Mouse (Mus musculus): ENCODE measurements around the gene Rgn.

DNA sequence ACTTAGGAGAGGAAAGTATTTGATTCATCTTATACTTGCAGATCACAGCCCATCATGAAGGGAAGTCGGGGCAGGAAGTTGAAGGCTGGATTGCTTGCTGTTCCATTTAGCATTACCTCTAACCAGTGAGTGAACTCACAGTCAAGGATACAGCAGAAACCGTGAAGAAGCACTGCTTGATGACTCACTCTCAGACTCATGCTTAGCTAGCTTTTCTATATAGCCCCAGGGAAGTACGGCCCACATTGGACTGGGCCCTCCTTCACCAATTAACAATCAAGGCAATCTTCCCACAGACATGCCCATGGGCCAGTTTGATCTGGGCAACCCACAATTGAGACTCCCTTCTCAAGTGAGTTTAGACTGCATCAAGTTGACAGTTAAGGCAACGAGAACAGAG lies 14.4 kb downstream of the Rgn start:
- TF ChIP-seq CTCF (conservative IDR thresholded peaks at IDR 0.05; ENCODE audit: insufficient read depth, insufficient read length, low read depth, low read length) (no peak), POLR2A (IDR thresholded peaks at IDR 0.05; ENCODE audit: low read depth, low read length) (no peak)

All from kidney, adult 2 months (tissue).